Mouse (Mus musculus) stomach, postnatal 0 days (tissue): ENCODE measurements around the gene Hs1bp3.

Source experiments
- CTCF ChIP-seq: IDR thresholded peaks from 2 replicates; pipeline ENCODE4 v1.5.1; 2016; ENCODE audit warnings: antibody characterized with exemption, low read depth, mild to moderate bottlenecking, moderate library complexity
- EP300 ChIP-seq: optimal IDR thresholded peaks from 2 replicates; pipeline ENCODE3; 2016; ENCODE audit warnings: antibody characterized with exemption

DNA sequence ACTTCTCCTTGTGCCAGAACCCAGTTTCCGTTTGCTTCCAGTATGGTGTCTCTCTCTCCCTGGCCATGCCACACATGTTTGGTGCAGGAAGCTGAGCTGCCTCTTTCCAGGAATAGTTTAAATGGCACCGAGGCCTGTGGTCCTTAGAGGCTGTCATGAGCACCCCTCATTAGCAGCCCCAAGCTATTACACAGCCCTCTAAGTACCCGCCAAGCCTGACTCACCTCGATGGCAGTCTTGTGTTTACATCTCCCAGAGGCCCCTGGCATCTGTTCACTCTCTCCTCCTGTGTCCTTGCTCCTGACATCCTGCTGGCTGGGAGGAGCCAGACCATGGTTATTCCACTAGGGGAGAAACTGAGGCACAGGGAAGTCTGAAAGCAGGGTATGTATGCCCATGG is 25.3 kb downstream of the Hs1bp3 start:
- TF ChIP-seq EP300 (no peak), CTCF (peak; percentile 6; the same call in 1 of the 2 replicates)
